Mouse (Mus musculus) heart, embryonic 14.5 days (tissue): ENCODE measurements at regions not wholly inside any gene's neighbourhood (a gene's known extent, or its start where the extent isn't known, plus 50 kb on each side); places are given as distances from the start of the nearest gene placed in this dataset.

Experiments used
- ATAC-seq: fragments of 200-750 bp; cut with Nextera tagmentation; 2 replicates; pipeline ENCODE4 v1.8.0; 2017; ENCODE audit warnings: low read depth, moderate TSS enrichment; ENCODE audit not compliant: insufficient number of reproducible peaks, insufficient read depth, low FRiP score
- H3K27ac ChIP-seq, 2 experiments: fragments of 200-500 bp in 1 of 2; fragments of 300-500 bp in 1 of 2; sonication (generic) in 1 of 2; replicated peaks in 1 of 2; 2 replicates each; pipeline ENCODE4 v1.5.1; 2012 to 2014; ENCODE audit warnings: low read depth in 2 of 2, low read length in 2 of 2, control low read depth in 1 of 2, mild to moderate bottlenecking in 1 of 2, mixed read lengths in 1 of 2; ENCODE audit not compliant: control insufficient read depth in 1 of 2, insufficient read depth in 1 of 2
- H3K27me3 ChIP-seq: fragments of 300-500 bp; sonication (generic); 2 replicates; pipeline ENCODE4 v1.6.1; 2014; ENCODE audit warnings: mild to moderate bottlenecking, low read length, control low read depth; ENCODE audit not compliant: control insufficient read depth, insufficient read depth
- H3K36me3 ChIP-seq: fragments of 300-500 bp; sonication (generic); 2 replicates; pipeline ENCODE4 v1.6.1; 2014; ENCODE audit warnings: mild to moderate bottlenecking, control low read depth, low read length, mixed read lengths; ENCODE audit not compliant: control insufficient read depth, insufficient read depth
- H3K4me1 ChIP-seq, 2 experiments: fragments of 200-500 bp in 1 of 2; fragments of 300-500 bp in 1 of 2; sonication (generic) in 1 of 2; 2 replicates each; pipeline ENCODE4 v1.6.1; 2012 to 2014; ENCODE audit warnings: low read length in 2 of 2, control low read depth in 1 of 2, mixed read lengths in 1 of 2; ENCODE audit not compliant: control insufficient read depth in 2 of 2, insufficient read depth in 2 of 2
- H3K4me2 ChIP-seq: fragments of 300-500 bp; sonication (generic); 2 replicates; pipeline ENCODE4 v1.6.1; 2014; ENCODE audit warnings: mild to moderate bottlenecking, low read length
- H3K4me3 ChIP-seq, 2 experiments: fragments of 200-500 bp in 1 of 2; fragments of 300-500 bp in 1 of 2; sonication (generic) in 1 of 2; 2 replicates each; pipeline ENCODE4 v1.5.1; 2012 to 2014; ENCODE audit warnings: low read length in 2 of 2, mild to moderate bottlenecking in 2 of 2, control low read depth in 1 of 2, low read depth in 1 of 2, moderate library complexity in 1 of 2; ENCODE audit not compliant: control insufficient read depth in 1 of 2, insufficient read depth in 1 of 2
- H3K9ac ChIP-seq: fragments of 300-500 bp; sonication (generic); 2 replicates; pipeline ENCODE4 v1.6.1; 2014; ENCODE audit warnings: mild to moderate bottlenecking, low read length
- H3K9me3 ChIP-seq: fragments of 300-500 bp; sonication (generic); 2 replicates; pipeline ENCODE4 v1.6.1; 2016; ENCODE audit warnings: low read length, control low read depth; ENCODE audit not compliant: control insufficient read depth
- WGBS: fragments of 180-500 bp; shearing (Covaris S2); extraction: QIAGEN DNeasy Blood & Tissue Kit; methylation state at CpG from one replicate; pipeline ENCODE4 v1.1.7; 2014; 5-methylcytosine and 5-hydroxymethylcytosine counted together

DNA sequence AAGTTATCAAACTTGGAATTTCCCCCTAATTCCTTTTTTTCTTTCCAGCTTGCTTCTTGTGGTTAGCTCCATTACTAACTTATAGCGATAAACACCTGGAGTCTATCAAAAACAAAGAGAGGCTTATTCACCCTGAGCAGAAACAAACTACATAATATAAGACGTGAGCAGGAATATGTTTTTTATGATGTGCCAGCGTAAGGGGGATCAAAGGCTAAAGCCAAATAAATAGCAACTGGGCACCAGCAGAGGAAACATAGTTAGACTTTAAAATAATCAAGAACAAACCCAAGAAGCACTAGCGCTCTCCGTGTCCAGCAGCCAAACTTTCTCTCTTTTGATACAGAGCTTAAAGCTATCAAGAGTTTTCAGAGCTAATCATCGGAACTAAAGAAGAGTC lies 76.1 kb downstream of the Rps12 start:
- Histone ChIP-seq H3K9ac (no peak overlapping the region), H3K9me3 (no peaks in the 10 kb centered on the region), H3K4me2 (no peak overlapping the region), H3K27ac (no peak overlapping the region), H3K4me3 (no peak overlapping the region), H3K4me1 (no peaks in the 10 kb centered on the region), H3K27me3 (no peaks in the 10 kb centered on the region), H3K36me3 (no peaks in the 10 kb centered on the region)
- ATAC-seq, result no peak
- WGBS, result 78% methylated on average over 6 of the region's 6 CpGs

DNA sequence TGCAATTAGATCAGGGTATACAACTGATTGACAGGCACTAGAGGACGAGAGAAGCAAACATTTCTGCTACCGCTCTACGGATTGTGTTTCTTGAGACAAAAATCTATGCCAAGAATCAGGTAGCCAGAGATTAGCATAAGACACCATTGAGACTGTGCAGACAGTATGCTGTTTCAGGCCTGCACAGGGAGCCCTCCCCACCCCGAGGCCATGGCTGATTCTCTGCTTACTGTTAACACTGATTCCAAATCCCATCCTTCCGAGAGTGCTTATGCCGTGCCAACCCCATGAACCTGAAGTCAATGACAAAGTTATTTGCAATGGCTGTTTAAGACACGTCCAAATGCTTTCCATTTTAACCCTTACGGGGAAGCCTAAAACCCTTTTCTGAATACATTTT lies 78.8 kb downstream of the Rps12 start:
- WGBS, result 80% methylated on average over 8 of the region's 8 CpGs
- Histone ChIP-seq H3K4me1 (no peaks in the 10 kb centered on the region), H3K36me3 (no peaks in the 10 kb centered on the region), H3K4me2 (no peak overlapping the region), H3K4me3 (no peak overlapping the region), H3K9me3 (no peaks in the 10 kb centered on the region), H3K27me3 (no peaks in the 10 kb centered on the region), H3K27ac (no peak overlapping the region), H3K9ac (no peak overlapping the region)
- ATAC-seq, result no peak

DNA sequence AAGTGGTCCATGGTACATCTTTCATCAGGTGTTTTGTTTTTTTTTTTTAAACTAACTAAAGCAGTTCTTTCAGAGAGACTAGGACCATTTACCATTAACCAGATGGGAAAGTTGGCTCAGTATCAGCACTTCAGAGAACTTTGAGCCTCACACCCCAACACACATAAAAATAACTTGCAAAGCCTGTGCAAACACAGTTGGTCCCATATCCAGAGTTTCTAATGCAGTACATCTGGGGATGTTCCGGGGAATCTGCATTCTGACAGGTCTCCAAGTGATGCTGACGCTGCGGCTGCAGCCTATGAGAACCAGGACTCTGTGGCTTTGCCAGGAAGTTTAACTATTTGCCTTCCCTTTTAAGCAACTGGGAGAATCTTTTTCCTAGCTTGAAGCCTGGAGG lies 79.9 kb downstream of the Rps12 start:
- H3K9me3 ChIP-seq, result no peaks in the 10 kb centered on the region
- no peak overlapping the region for H3K4me3 ChIP-seq
- no peak overlapping the region for H3K27ac ChIP-seq
- 66% methylated on average over 3 of the region's 3 CpGs for WGBS
- no peak overlapping the region for H3K4me2 ChIP-seq
- H3K9ac ChIP-seq, result no peak overlapping the region
- no peak for ATAC-seq
- H3K4me1 ChIP-seq, result no peaks in the 10 kb centered on the region
- no peaks in the 10 kb centered on the region for H3K36me3 ChIP-seq
- H3K27me3 ChIP-seq, result no peaks in the 10 kb centered on the region

DNA sequence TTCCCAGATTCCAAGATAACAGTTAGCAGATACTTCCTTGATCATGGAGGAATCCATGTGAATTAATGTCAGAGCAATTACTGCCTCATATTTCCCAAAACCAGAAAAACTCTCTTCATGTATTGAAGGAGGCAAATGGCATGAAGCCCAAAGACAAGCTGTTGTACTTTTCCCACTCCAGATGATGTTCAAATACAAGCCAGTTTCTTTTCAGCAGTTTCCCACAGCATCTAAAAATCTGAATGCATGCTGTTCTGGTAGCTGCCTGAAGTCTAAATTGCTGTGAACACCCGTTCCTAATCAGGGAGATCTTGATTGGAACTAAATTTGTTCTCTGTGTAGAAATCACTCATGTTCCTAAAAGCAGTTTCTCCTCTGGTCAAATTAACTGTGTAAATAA lies 83.0 kb downstream of the Rps12 start:
- no peak overlapping the region for H3K4me3 ChIP-seq
- no peaks in the 10 kb centered on the region for H3K27me3 ChIP-seq
- no peak for ATAC-seq
- H3K4me2 ChIP-seq, result no peak overlapping the region
- no peak overlapping the region for H3K27ac ChIP-seq
- H3K9ac ChIP-seq, result no peak overlapping the region
- WGBS, result 43% methylated on average over 1 of the region's 1 CpGs
- no peaks in the 10 kb centered on the region for H3K36me3 ChIP-seq
- no peaks in the 10 kb centered on the region for H3K9me3 ChIP-seq
- H3K4me1 ChIP-seq, result no peaks in the 10 kb centered on the region

DNA sequence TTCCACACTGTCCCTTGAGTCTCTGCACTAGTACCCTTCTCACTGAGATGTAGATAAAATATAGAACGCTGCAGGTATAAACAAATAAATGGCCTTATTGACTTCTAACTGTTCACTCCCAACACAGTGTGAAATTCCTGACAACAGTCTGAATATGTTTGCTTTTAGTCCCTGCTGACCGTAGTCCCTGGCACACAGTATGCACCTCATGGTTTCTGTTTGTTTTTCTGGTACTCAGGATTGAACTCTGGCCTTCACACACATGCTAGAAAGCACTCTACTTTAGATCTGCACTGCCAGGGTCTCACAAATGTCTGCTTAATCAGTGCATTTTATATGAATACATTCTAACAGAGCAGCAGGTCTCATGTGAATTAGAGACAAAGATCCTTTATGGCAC lies 95.8 kb downstream of the Rps12 start:
- Histone ChIP-seq H3K4me2 (no peak overlapping the region), H3K4me1 (no peaks in the 10 kb centered on the region), H3K9me3 (no peaks in the 10 kb centered on the region), H3K27ac (no peak overlapping the region), H3K27me3 (no peaks in the 10 kb centered on the region), H3K9ac (no peak overlapping the region), H3K4me3 (no peak overlapping the region), H3K36me3 (no peaks in the 10 kb centered on the region)
- 80% methylated on average over 2 of the region's 2 CpGs for WGBS
- no peak for ATAC-seq

- 0 out of 4 replicates have a peak overlapping the region, but pooled peaks have one; percentile 20 to 25 for H3K27ac ChIP-seq
- no peaks in the 10 kb centered on the region for H3K9me3 ChIP-seq
- H3K4me1 ChIP-seq, result no peaks in the 10 kb centered on the region
- H3K9ac ChIP-seq, result peak overlapping the region; percentile 47
- H3K4me3 ChIP-seq, result peak overlapping the region; percentile 12 to 19; a peak in 2 of 4 replicates
- H3K36me3 ChIP-seq, result no peaks in the 10 kb centered on the region
- no peaks in the 10 kb centered on the region for H3K27me3 ChIP-seq
- ATAC-seq, result peak; percentile 47; the same call in 1 of the 2 replicates
- H3K4me2 ChIP-seq, result peak overlapping the region; percentile 54
- 23% methylated on average over 10 of the region's 10 CpGs for WGBS
Observed at GRCm38 (mm10) chr10:23686969-23687368, 100.1 kb downstream of the Rps12 start.

DNA sequence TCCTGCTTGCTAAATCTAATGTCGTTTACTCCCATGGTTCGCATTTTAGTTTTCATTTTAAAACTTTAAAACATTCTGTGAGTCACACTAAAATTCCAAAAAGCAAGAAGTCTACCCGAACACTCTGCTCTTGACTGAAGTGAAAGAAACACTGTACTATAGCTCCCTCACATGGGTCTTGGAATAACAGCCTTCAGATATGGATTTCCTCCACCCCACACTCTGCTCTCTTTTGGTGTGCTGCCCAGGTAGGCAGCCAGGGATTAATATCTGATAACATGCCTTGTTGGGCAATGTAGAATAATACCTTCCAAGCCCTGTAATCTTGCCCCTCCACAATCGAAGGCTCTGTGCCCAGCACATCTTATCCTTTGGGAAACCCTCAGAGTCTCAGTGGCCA lies 104.0 kb downstream of the Rps12 start:
- Histone ChIP-seq H3K4me3 (no peak overlapping the region), H3K27ac (no peak overlapping the region), H3K9ac (no peak overlapping the region), H3K4me1 (no peaks in the 10 kb centered on the region), H3K4me2 (no peak overlapping the region), H3K9me3 (no peaks in the 10 kb centered on the region), H3K27me3 (no peaks in the 10 kb centered on the region), H3K36me3 (no peaks in the 10 kb centered on the region)
- 73% methylated on average over 4 of the region's 4 CpGs for WGBS
- no peak for ATAC-seq

DNA sequence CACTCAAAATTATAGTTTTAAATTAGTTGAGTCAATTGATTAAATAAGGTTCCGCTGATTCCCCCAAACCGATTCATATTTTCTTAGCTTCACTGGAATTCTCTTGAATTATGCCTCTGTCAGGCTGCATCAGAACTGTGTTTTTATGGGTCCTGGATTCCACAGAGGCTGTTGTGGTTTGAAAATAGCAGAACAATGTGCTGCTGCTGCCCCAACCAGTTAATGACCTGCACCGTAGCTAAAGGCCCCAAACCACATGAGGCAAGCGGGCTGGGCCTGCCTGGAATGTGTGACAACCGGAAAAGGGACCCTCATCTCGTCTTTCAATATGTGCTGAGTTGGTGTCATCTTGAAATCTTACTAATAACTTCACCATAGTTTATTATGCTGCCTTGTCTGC lies 111.2 kb downstream of the Rps12 start:
- no peak for ATAC-seq
- Histone ChIP-seq H3K4me1 (0 out of 4 replicates have a peak, but pooled peaks cover 0 to 2% of the 10 kb centered on the region in 2 experiments), H3K9ac (no peak overlapping the region), H3K4me2 (no peak overlapping the region), H3K36me3 (no peaks in the 10 kb centered on the region), H3K27me3 (no peaks in the 10 kb centered on the region), H3K27ac (no peak overlapping the region), H3K9me3 (no peaks in the 10 kb centered on the region), H3K4me3 (no peak overlapping the region)
- WGBS, result 70% methylated on average over 6 of the region's 6 CpGs
